Mouse (Mus musculus) neural tube, embryonic 12.5 days (tissue): Measurements from ENCODE around the gene Npnt. TPM values are rescaled to one million over a fixed set of nuclear protein-coding genes. Genes with fewer than 3 reads are reported as not detected.

ENCODE experiments used
- ATAC-seq: fragments of 200-750 bp; cut with Nextera tagmentation; 2 replicates; pipeline ENCODE4 v1.8.0; 2017; ENCODE audit warnings: low read depth, mild to moderate bottlenecking, moderate TSS enrichment, moderate library complexity; ENCODE audit not compliant: low FRiP score
- H3K27ac ChIP-seq: fragments of 300-500 bp; sonication (generic); 2 replicates; pipeline ENCODE4 v1.5.1; 2016
- H3K27me3 ChIP-seq: fragments of 300-500 bp; sonication (generic); replicated peaks from 2 replicates; pipeline ENCODE4 v1.6.1; 2016; ENCODE audit warnings: mild to moderate bottlenecking
- H3K36me3 ChIP-seq: fragments of 300-500 bp; sonication (generic); 2 replicates; pipeline ENCODE4 v1.6.1; 2016; ENCODE audit warnings: mild to moderate bottlenecking
- H3K4me1 ChIP-seq: fragments of 300-500 bp; sonication (generic); 2 replicates; pipeline ENCODE4 v1.6.1; 2016
- H3K4me2 ChIP-seq: fragments of 300-500 bp; sonication (generic); replicated peaks from 2 replicates; pipeline ENCODE4 v1.6.1; 2016; ENCODE audit warnings: mild to moderate bottlenecking
- H3K4me3 ChIP-seq: fragments of 300-500 bp; sonication (generic); 2 replicates; pipeline ENCODE4 v1.5.1; 2016
- H3K9ac ChIP-seq: fragments of 300-500 bp; sonication (generic); 2 replicates; pipeline ENCODE4 v1.6.1; 2016; ENCODE audit warnings: mild to moderate bottlenecking
- H3K9me3 ChIP-seq: fragments of 300-500 bp; sonication (generic); 2 replicates; pipeline ENCODE4 v1.6.1; 2016; ENCODE audit warnings: mild to moderate bottlenecking
- WGBS: fragments of 180-500 bp; shearing (Covaris S2); methylation state at CpG from one replicate; pipeline ENCODE4 v1.1.7; 2016; 5-methylcytosine and 5-hydroxymethylcytosine counted together
- polyA plus RNA-seq: library from polyadenylated mRNA; unstranded; fragments of >200 nt; fragmentation: Nextera tagmentation; extraction: Ambion mirVana; gene quantifications from 2 replicates; pipeline ENCODE4 v1.2.1, GENCODE M21; 2016

Gene Npnt
- polyA plus RNA-seq, 1 experiment from 2014 or later, result 5.8 TPM

DNA sequence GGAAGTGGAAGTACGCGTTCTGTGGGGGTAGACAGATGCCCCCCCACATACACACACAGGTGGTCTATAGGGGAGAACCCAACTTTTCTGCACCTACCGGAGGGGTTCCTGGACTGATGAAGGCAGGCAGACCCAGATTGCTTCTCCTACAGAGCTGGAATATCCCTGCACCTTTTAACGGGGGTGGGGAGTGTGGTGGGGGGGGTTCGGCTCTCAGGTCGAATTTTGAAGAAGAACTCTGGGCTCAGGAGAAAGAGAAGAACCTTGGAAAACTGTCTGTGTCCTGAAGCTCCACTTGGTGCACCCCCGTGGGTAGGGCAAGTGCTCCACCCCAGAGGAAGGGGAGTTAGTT is 414 bp upstream of the Npnt start:
- H3K27me3 ChIP-seq, result peaks cover 28% of the 10 kb centered on the region
- WGBS, result 10% methylated on average over 7 of the region's 7 CpGs
- H3K36me3 ChIP-seq, result no peaks in the 10 kb centered on the region
- no peaks in the 10 kb centered on the region for H3K9me3 ChIP-seq
- peak; percentile 8; the same call in 1 of the 2 replicates for ATAC-seq
- H3K9ac ChIP-seq, result peak overlapping the region; percentile 55
- peak overlapping the region; percentile 60 for H3K4me3 ChIP-seq
- H3K4me1 ChIP-seq, result peaks cover 10% of the 10 kb centered on the region; the same call in 1 of the 2 replicates
- H3K4me2 ChIP-seq, result peak overlapping the region; percentile 99
- H3K27ac ChIP-seq, result no peak overlapping the region

GRCm38 (mm10) chr3:132949380-132949790 is 706 bp downstream of the Npnt start:
- Histone ChIP-seq H3K27me3 (peaks cover 28% of the 10 kb centered on the region), H3K9me3 (no peaks in the 10 kb centered on the region), H3K36me3 (no peaks in the 10 kb centered on the region), H3K4me1 (peaks cover 10% of the 10 kb centered on the region; the same call in 1 of the 2 replicates), H3K4me3 (peak overlapping the region; percentile 60), H3K27ac (no peak overlapping the region), H3K4me2 (peak overlapping the region; percentile 99), H3K9ac (peak overlapping the region; percentile 55)
- WGBS, result under 1% methylated on average over 26 of the region's 26 CpGs
- peak; percentile 81 for ATAC-seq

- Histone ChIP-seq H3K27me3 (peaks cover 28% of the 10 kb centered on the region), H3K36me3 (no peaks in the 10 kb centered on the region), H3K4me2 (no peak overlapping the region; the same call in 1 of the 2 replicates), H3K9me3 (no peaks in the 10 kb centered on the region), H3K4me3 (no peak overlapping the region), H3K9ac (no peak overlapping the region), H3K4me1 (peaks cover 10% of the 10 kb centered on the region; the same call in 1 of the 2 replicates), H3K27ac (no peak overlapping the region)
- 25% methylated on average over 7 of the region's 7 CpGs for WGBS
- ATAC-seq, result no peak
Measured at GRCm38 (mm10) chr3:132948298-132948795, 1.7 kb downstream of the Npnt start.

DNA sequence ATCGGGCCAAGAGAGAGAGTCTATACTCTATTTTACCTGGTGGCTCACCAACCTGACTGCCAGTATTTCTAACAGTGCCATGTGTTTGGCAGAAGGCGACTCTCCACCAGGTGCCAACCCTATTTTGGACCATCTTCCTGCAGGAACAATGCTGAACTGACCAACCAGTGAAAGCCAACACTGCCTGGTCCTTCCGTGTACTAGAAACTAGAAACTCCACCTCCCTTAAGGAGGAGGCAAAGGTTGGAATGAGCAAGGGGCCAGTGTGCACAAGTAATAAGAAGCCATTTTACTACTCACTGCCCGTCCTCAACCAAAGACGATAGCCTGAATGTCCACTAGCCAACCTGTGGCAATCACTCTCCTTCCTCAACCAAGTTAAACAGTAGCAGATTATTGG is 4.0 kb downstream of the Npnt start:
- Histone ChIP-seq H3K4me1 (peaks cover 10% of the 10 kb centered on the region; the same call in 1 of the 2 replicates), H3K4me3 (no peak overlapping the region), H3K9me3 (no peaks in the 10 kb centered on the region), H3K27ac (no peak overlapping the region), H3K9ac (no peak overlapping the region), H3K4me2 (no peak overlapping the region), H3K27me3 (peaks cover 28% of the 10 kb centered on the region), H3K36me3 (no peaks in the 10 kb centered on the region)
- no peak for ATAC-seq
- WGBS, result 86% methylated on average over 5 of the region's 5 CpGs

GRCm38 (mm10) chr3:132945669-132946068 is 4.4 kb downstream of the Npnt start:
- Histone ChIP-seq H3K4me3 (no peak overlapping the region), H3K27me3 (peaks cover 28% of the 10 kb centered on the region), H3K27ac (no peak overlapping the region), H3K4me1 (peaks cover 10% of the 10 kb centered on the region; the same call in 1 of the 2 replicates), H3K9me3 (no peaks in the 10 kb centered on the region), H3K9ac (no peak overlapping the region), H3K4me2 (no peak overlapping the region), H3K36me3 (no peaks in the 10 kb centered on the region)
- ATAC-seq, result no peak
- WGBS, result 88% methylated on average over 7 of the region's 7 CpGs

DNA sequence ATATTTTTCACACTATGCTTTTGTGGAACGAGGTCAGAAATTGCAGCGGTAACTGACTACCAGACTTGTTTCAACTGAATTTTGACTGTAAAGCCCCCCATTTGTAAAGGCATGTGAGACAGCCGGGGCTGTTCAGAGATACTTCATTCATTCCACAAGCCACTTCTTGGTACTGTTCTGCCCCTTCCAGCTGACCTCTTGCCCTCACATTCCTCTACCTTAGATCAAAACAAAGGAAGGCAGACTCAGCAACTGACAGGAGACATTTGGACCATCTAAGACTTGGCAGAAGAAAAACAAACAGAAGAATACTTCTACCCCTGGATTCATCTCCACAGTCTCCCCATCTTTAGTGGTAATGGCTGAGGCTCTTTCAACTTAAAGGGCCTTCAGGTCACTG is 5.5 kb downstream of the Npnt start:
- H3K27me3 ChIP-seq, result peaks cover 20% of the 10 kb centered on the region
- 60% methylated on average over 3 of the region's 3 CpGs for WGBS
- H3K9me3 ChIP-seq, result no peaks in the 10 kb centered on the region
- no peak overlapping the region for H3K4me2 ChIP-seq
- H3K27ac ChIP-seq, result no peak overlapping the region
- peaks cover 5% of the 10 kb centered on the region; the same call in 1 of the 2 replicates for H3K4me1 ChIP-seq
- no peak for ATAC-seq
- no peak overlapping the region for H3K4me3 ChIP-seq
- H3K36me3 ChIP-seq, result no peaks in the 10 kb centered on the region
- no peak overlapping the region for H3K9ac ChIP-seq

DNA sequence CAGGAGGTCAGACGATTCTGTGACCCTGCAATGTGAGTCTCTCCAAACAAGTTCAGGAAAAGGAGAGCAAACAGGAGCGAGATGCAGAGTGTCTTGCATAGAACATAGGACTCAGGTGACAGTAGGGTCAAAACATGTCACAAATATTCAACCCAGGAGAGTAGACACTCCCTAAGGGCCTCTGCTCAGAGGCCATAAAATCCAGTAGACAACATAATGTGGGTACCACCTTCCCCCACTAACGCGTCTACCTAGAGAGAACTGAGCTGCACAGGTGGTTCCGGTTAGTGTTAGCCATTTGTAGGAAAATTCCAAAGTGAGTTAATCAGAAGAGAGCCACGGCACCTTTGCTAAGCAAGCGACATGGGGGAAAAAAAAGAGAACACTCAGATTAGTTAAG is 5.9 kb downstream of the Npnt start:
- Histone ChIP-seq H3K27ac (no peak overlapping the region), H3K4me2 (no peak overlapping the region), H3K4me1 (peaks cover 2% of the 10 kb centered on the region; the same call in 1 of the 2 replicates), H3K9ac (no peak overlapping the region), H3K27me3 (peaks cover 16% of the 10 kb centered on the region; the same call in 1 of the 2 replicates), H3K36me3 (no peaks in the 10 kb centered on the region), H3K9me3 (no peaks in the 10 kb centered on the region), H3K4me3 (no peak overlapping the region)
- ATAC-seq, result no peak
- 72% methylated on average over 7 of the region's 7 CpGs for WGBS

GRCm38 (mm10) chr3:132942778-132943177 is 7.3 kb downstream of the Npnt start:
- no peaks in the 10 kb centered on the region for H3K36me3 ChIP-seq
- no peak overlapping the region for H3K9ac ChIP-seq
- H3K9me3 ChIP-seq, result no peaks in the 10 kb centered on the region
- H3K27ac ChIP-seq, result no peak overlapping the region
- no peak overlapping the region for H3K4me2 ChIP-seq
- no peak overlapping the region for H3K4me3 ChIP-seq
- 0 out of 2 replicates have a peak, but pooled peaks cover 3% of the 10 kb centered on the region for H3K27me3 ChIP-seq
- WGBS, result 89% methylated on average over 6 of the region's 6 CpGs
- ATAC-seq, result no peak
- H3K4me1 ChIP-seq, result no peaks in the 10 kb centered on the region

GRCm38 (mm10) chr3:132940181-132940990 is 9.7 kb downstream of the Npnt start:
- no peaks in the 10 kb centered on the region for H3K9me3 ChIP-seq
- no peak overlapping the region for H3K4me2 ChIP-seq
- H3K27me3 ChIP-seq, result no peaks in the 10 kb centered on the region
- H3K4me1 ChIP-seq, result no peaks in the 10 kb centered on the region
- WGBS, result 87% methylated on average over 10 of the region's 10 CpGs
- no peak for ATAC-seq
- no peak overlapping the region for H3K4me3 ChIP-seq
- H3K27ac ChIP-seq, result no peak overlapping the region
- H3K9ac ChIP-seq, result no peak overlapping the region
- H3K36me3 ChIP-seq, result no peaks in the 10 kb centered on the region

GRCm38 (mm10) chr3:132939006-132939405 is 11.1 kb downstream of the Npnt start:
- Histone ChIP-seq H3K27ac (no peak overlapping the region), H3K27me3 (no peaks in the 10 kb centered on the region), H3K36me3 (no peaks in the 10 kb centered on the region), H3K9me3 (no peaks in the 10 kb centered on the region), H3K4me2 (no peak overlapping the region), H3K4me1 (no peaks in the 10 kb centered on the region), H3K9ac (no peak overlapping the region), H3K4me3 (no peak overlapping the region)
- 90% methylated on average over 8 of the region's 8 CpGs for WGBS
- ATAC-seq, result no peak

DNA sequence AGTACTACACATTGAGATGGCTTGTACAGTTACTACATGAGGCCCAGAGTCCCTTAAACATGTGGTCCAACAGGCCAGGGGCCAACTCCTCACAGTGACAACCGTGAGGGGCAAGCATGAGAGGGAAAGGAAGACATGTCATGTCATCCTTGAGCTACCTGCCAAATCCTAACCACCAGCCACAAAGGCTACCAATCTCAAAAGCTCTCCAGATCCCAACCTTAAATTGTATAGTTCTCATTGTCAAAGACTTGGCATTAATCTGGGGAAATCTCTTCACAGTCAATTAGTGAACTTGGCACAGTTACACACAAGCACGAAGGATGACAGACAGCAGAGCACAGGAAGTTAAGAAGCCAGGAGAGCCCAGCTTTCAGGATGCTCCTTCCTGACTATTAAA is 15.4 kb downstream of the Npnt start:
- WGBS, result 82% methylated on average over 2 of the region's 2 CpGs
- Histone ChIP-seq H3K4me2 (no peak overlapping the region), H3K9me3 (no peaks in the 10 kb centered on the region), H3K27me3 (no peaks in the 10 kb centered on the region), H3K4me3 (no peak overlapping the region), H3K36me3 (no peaks in the 10 kb centered on the region), H3K9ac (no peak overlapping the region), H3K27ac (no peak overlapping the region), H3K4me1 (no peaks in the 10 kb centered on the region)
- no peak for ATAC-seq

DNA sequence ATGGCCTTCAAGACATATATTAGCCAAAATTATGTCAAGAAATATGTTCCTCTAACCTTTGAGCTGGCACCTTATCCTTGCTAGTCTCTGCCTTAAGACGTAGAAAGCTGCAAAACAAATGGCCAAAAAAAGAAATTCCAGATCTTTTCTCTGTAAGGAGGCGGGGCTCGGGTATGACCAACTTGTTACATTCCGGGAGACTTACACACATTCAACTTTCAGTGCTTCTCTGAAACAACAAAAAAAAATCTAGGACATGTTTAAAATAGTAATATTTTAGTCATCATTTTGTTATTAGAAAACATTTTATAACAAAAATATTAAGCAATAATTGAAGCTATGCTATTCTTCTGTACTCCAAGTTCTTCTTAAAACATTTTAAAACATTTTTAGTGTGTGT is 18.6 kb downstream of the Npnt start:
- no peak for ATAC-seq
- H3K4me1 ChIP-seq, result no peaks in the 10 kb centered on the region
- H3K4me2 ChIP-seq, result no peak overlapping the region
- H3K36me3 ChIP-seq, result no peaks in the 10 kb centered on the region
- 92% methylated on average over 4 of the region's 4 CpGs for WGBS
- H3K27ac ChIP-seq, result no peak overlapping the region
- H3K27me3 ChIP-seq, result no peaks in the 10 kb centered on the region
- H3K4me3 ChIP-seq, result no peak overlapping the region
- no peak overlapping the region for H3K9ac ChIP-seq
- H3K9me3 ChIP-seq, result no peaks in the 10 kb centered on the region
